8 mouse cellular contexts compared by ENCODE assay signal in genomic region chr11:23255427-23256193, GRCm38 (mm10). TPM values are rescaled to one million over a fixed set of nuclear protein-coding genes. Genes with fewer than 3 reads are reported as not detected.
DNase-seq lines count a peak whose midpoint lies in the region; ATAC-seq lines count a peak whose summit lies in the region.

Gene Xpo1 (plus strand): TSS chr11:23256041.

- under 1% methylated on average over 56 of the region's 60 CpGs for WGBS in hindbrain, embryonic 14.5 days

- ATAC-seq in hindbrain, embryonic 14.5 days (ENCODE audit: low FRiP score), result peak; percentile 99

- peak within 1 kb of the TSS; percentile 99 for H3K9ac ChIP-seq in hindbrain, embryonic 14.5 days

- H3K27me3 ChIP-seq in hindbrain, embryonic 14.5 days (ENCODE audit: control insufficient read depth, insufficient read depth, low read length), result no peaks in the 10 kb centered on the region

- H3K4me2 ChIP-seq in hindbrain, embryonic 14.5 days (replicated peaks), result peak within 1 kb of the TSS; percentile 96

- no peaks in the 10 kb centered on the region for H3K9me3 ChIP-seq in hindbrain, embryonic 14.5 days (ENCODE audit: control insufficient read depth, low read length)

- DNase-seq in R1 (ENCODE audit: low read depth, low spot score), result peak; percentile 100
- peak; percentile 100 for DNase-seq in cerebellum, postnatal 25 days
- peak; percentile 100 for DNase-seq in frontal cortex, postnatal 25 days (ENCODE audit: low spot score in 2 of 2)
- DNase-seq in hindbrain, embryonic 14.5 days (ENCODE audit: low spot score), result peak; percentile 99
- peak; percentile 100 for DNase-seq in layer of hippocampus, postnatal 36 days
- DNase-seq in lung, postnatal 36 days, result peak; percentile 100
- DNase-seq in retina, postnatal 1 day, result peak; percentile 100
- DNase-seq in urinary bladder, adult 18-20 months (ENCODE audit: low spot score in 2 of 2), result peak; percentile 99 to 100

- peaks cover 27% of the 10 kb centered on the region for H3K4me1 ChIP-seq in hindbrain, embryonic 14.5 days (replicated peaks; ENCODE audit: control insufficient read depth, insufficient read depth, low read length)

- H3K27ac ChIP-seq in hindbrain, embryonic 14.5 days, result peak within 1 kb of the TSS; percentile 100

- no peaks in the 10 kb centered on the region for H3K36me3 ChIP-seq in hindbrain, embryonic 14.5 days (replicated peaks; ENCODE audit: control insufficient read depth, insufficient read depth)

- H3K4me3 ChIP-seq in hindbrain, embryonic 14.5 days (replicated peaks; ENCODE audit: low read length), result peak within 1 kb of the TSS; percentile 95

RNA-seq across cellular contexts. Expression of gene Xpo1, which starts in this region (rescaled TPM):
- 90.7 and 94.9 TPM in 2 replicates for polyA plus RNA-seq in hindbrain, embryonic 14.5 days (2014; fragmentation: Nextera tagmentation; extraction: Ambion mirVana)
- 10 to 100 TPM; 72.4 to 75.6 TPM for total RNA-seq in layer of hippocampus, postnatal 36 days (2021)

Comparison
In these comparisons a context has a peak if more than half of its experiments do, and no peak if none do; other contexts are left out.
1. Peak in every context shown above with its lines: DNase-seq, ATAC-seq, H3K4me3 ChIP-seq and H3K27ac ChIP-seq.